Mouse (Mus musculus): ENCODE results near the gene Fgf15. TPM values are rescaled to one million over a fixed set of nuclear protein-coding genes. Genes with fewer than 3 reads are reported as not detected.
"Not testable (repeated sequence)": the region's sequence is repeated elsewhere in the genome, so short reads cannot be mapped to it uniquely, and the experiment has no call there.

The Fgf15 gene
- total and polyA plus RNA-seq, 3 experiments = not detected

GRCm38 (mm10) chr7:144905514-144905913 is 9.2 kb downstream of the Fgf15 start:
- Histone ChIP-seq H3K27me3 (replicated peaks) (peaks cover 83% of the 10 kb centered on the region), H3K9me3 (replicated peaks; ENCODE audit: low read length) (peaks cover 10% of the 10 kb centered on the region)
- H3K9ac ChIP-seq (ENCODE audit: insufficient read depth, low read depth); H3K4me1 ChIP-seq (ENCODE audit: control insufficient read depth in 1 of 2, insufficient read depth in 2 of 2); in situ Hi-C loops (cut with MboI; ENCODE audit: low pct_ligation_motif_present, low pct_unique_long_range_greater_than_20kb, low sequenced_read_pairs); DNase-seq (ENCODE audit: extremely low read depth); dilution Hi-C loops (cut with MboI; ENCODE audit: extremely low pct_ligation_motif_present, extremely low pct_unique_long_range_greater_than_20kb, low sequenced_read_pairs); H3K36me3 ChIP-seq (replicated peaks in 1 of 2; ENCODE audit: control insufficient read depth in 1 of 2, insufficient read depth in 1 of 2, low read length in 1 of 2); H3K27ac ChIP-seq (ENCODE audit: insufficient read depth, low read depth); H3K4me3 ChIP-seq (replicated peaks in 1 of 3; ENCODE audit: low read depth in 2 of 3, low read length in 2 of 3, poor library complexity in 1 of 3); H3K4me2 ChIP-seq (ENCODE audit: insufficient read depth, low read depth, poor library complexity, severe bottlenecking); H3K79me2 ChIP-seq (replicated peaks; ENCODE audit: control insufficient read depth, extremely low read depth, insufficient read depth, poor library complexity, severe bottlenecking): not testable (repeated sequence)
- peak; percentile 22 to 23; a peak in 3 of 4 replicates for TF ChIP-seq CTCF (conservative IDR thresholded peaks at IDR 0.05 in 1 of 2, IDR thresholded peaks at IDR 0.05 in 1 of 2; ENCODE audit: low read depth in 2 of 2, low read length in 2 of 2)

GRCm38 (mm10) chr7:144906708-144907397 is 10.5 kb downstream of the Fgf15 start:
- Histone ChIP-seq H3K4me3 (replicated peaks in 1 of 3; ENCODE audit: low read depth in 2 of 3, low read length in 2 of 3, poor library complexity in 1 of 3) (peak overlapping the region in 1 of 3 experiments; percentile 13), H3K4me1 (ENCODE audit: control insufficient read depth in 1 of 2, insufficient read depth in 2 of 2) (peaks cover 8% of the 10 kb centered on the region in 2 experiments; a peak in 3 of 4 replicates), H3K27ac (ENCODE audit: insufficient read depth, low read depth) (no peak overlapping the region), H3K9me3 (replicated peaks; ENCODE audit: low read length) (peaks cover 10% of the 10 kb centered on the region), H3K9ac (ENCODE audit: insufficient read depth, low read depth) (no peak overlapping the region), H3K27me3 (replicated peaks) (peaks cover 83% of the 10 kb centered on the region), H3K79me2 (replicated peaks; ENCODE audit: control insufficient read depth, extremely low read depth, insufficient read depth, poor library complexity, severe bottlenecking) (no peaks in the 10 kb centered on the region), H3K4me2 (ENCODE audit: insufficient read depth, low read depth, poor library complexity, severe bottlenecking) (peak overlapping the region; percentile 82; the same call in 1 of the 2 replicates), H3K36me3 (replicated peaks in 1 of 2; ENCODE audit: control insufficient read depth in 1 of 2, insufficient read depth in 1 of 2, low read length in 1 of 2) (no peaks in the 10 kb centered on the region)
- in situ Hi-C loops (cut with MboI; ENCODE audit: low pct_ligation_motif_present, low pct_unique_long_range_greater_than_20kb, low sequenced_read_pairs) = no loop called here
- TF ChIP-seq MAZ (IDR thresholded peaks at IDR 0.05; ENCODE audit: low read depth, low read length) (no peak), SMC3 (IDR thresholded peaks at IDR 0.05; ENCODE audit: low read depth, low read length) (peak; percentile 57), IRF4 (IDR thresholded peaks at IDR 0.05; ENCODE audit: low read depth, low read length) (peak; percentile 7; the same call in 1 of the 2 replicates), CTCF (conservative IDR thresholded peaks at IDR 0.05 in 1 of 2, IDR thresholded peaks at IDR 0.05 in 1 of 2; ENCODE audit: low read depth in 2 of 2, low read length in 2 of 2) (peak; percentile 53 to 80), PAX5 (IDR thresholded peaks at IDR 0.05; ENCODE audit: low read length) (no peak), RCOR1 (conservative IDR thresholded peaks at IDR 0.05; ENCODE audit: low read depth, low read length) (no peak), MAX (IDR thresholded peaks at IDR 0.05; ENCODE audit: low read length) (0 out of 2 replicates have a peak, but pooled peaks have one; percentile 9), ETS1 (conservative IDR thresholded peaks at IDR 0.05; ENCODE audit: low read depth, low read length) (no peak), RAD21 (IDR thresholded peaks at IDR 0.05; ENCODE audit: low read depth, low read length) (peak; percentile 59), POLR2AphosphoS2 (IDR thresholded peaks at IDR 0.05; ENCODE audit: low read depth, low read length) (no peak), ZC3H11A (IDR thresholded peaks at IDR 0.05; ENCODE audit: low read depth, low read length) (no peak)
- DNase-seq (ENCODE audit: extremely low read depth) = peak; percentile 41
- dilution Hi-C loops (cut with MboI; ENCODE audit: extremely low pct_ligation_motif_present, extremely low pct_unique_long_range_greater_than_20kb, low sequenced_read_pairs) = no loop called here

GRCm38 (mm10) chr7:144907793-144908192 is 11.5 kb downstream of the Fgf15 start:
- in situ Hi-C loops (cut with MboI; ENCODE audit: low pct_ligation_motif_present, low pct_unique_long_range_greater_than_20kb, low sequenced_read_pairs) = no loop called here
- H3K27me3 ChIP-seq (replicated peaks) = peaks cover 84% of the 10 kb centered on the region
- dilution Hi-C loops (cut with MboI; ENCODE audit: extremely low pct_ligation_motif_present, extremely low pct_unique_long_range_greater_than_20kb, low sequenced_read_pairs) = no loop called here
- H3K9ac ChIP-seq (ENCODE audit: insufficient read depth, low read depth) = no peak overlapping the region
- H3K4me1 ChIP-seq (ENCODE audit: control insufficient read depth in 1 of 2, insufficient read depth in 2 of 2) = peaks cover 8% of the 10 kb centered on the region in 2 experiments; a peak in 3 of 4 replicates
- H3K4me2 ChIP-seq (ENCODE audit: insufficient read depth, low read depth, poor library complexity, severe bottlenecking) = peak overlapping the region; percentile 82; the same call in 1 of the 2 replicates
- H3K27ac ChIP-seq (ENCODE audit: insufficient read depth, low read depth) = no peak overlapping the region
- H3K4me3 ChIP-seq (replicated peaks in 1 of 3; ENCODE audit: low read depth in 2 of 3, low read length in 2 of 3, poor library complexity in 1 of 3) = no peak overlapping the region
- no peaks in the 10 kb centered on the region for H3K36me3 ChIP-seq (replicated peaks in 1 of 2; ENCODE audit: control insufficient read depth in 1 of 2, insufficient read depth in 1 of 2, low read length in 1 of 2)
- peaks cover 10% of the 10 kb centered on the region for H3K9me3 ChIP-seq (replicated peaks; ENCODE audit: low read length)
- DNase-seq (ENCODE audit: extremely low read depth) = peak; percentile 70
- peak; percentile 86 for TF ChIP-seq JUND (conservative IDR thresholded peaks at IDR 0.05; ENCODE audit: low read depth, low read length)
- TF ChIP-seq RAD21 (IDR thresholded peaks at IDR 0.05; ENCODE audit: low read depth, low read length) = peak; percentile 33
- TF ChIP-seq MAFK (IDR thresholded peaks at IDR 0.05; ENCODE audit: insufficient replicate concordance, low read length) = peak; percentile 87
- no peak for TF ChIP-seq ZC3H11A (IDR thresholded peaks at IDR 0.05; ENCODE audit: low read depth, low read length)
- no peak for TF ChIP-seq TBP (conservative IDR thresholded peaks at IDR 0.05; ENCODE audit: low read depth, low read length)
- TF ChIP-seq ETS1 (conservative IDR thresholded peaks at IDR 0.05; ENCODE audit: low read depth, low read length) = peak; percentile 42; the same call in 1 of the 2 replicates
- TF ChIP-seq JUN (IDR thresholded peaks at IDR 0.05; ENCODE audit: insufficient read depth, low read depth, low read length) = peak; percentile 88
- no peak for TF ChIP-seq ZKSCAN1 (IDR thresholded peaks at IDR 0.05; ENCODE audit: borderline replicate concordance, low read depth, low read length)
- TF ChIP-seq MEF2A (IDR thresholded peaks at IDR 0.05; ENCODE audit: borderline replicate concordance, low read depth, low read length) = peak; percentile 90
- peak; percentile 63 for TF ChIP-seq ZNF384 (IDR thresholded peaks at IDR 0.05; ENCODE audit: low read depth, low read length)
- TF ChIP-seq IRF4 (IDR thresholded peaks at IDR 0.05; ENCODE audit: low read depth, low read length) = peak; percentile 26; the same call in 1 of the 2 replicates
- peak in 1 of 2 experiments; percentile 69; a peak in 3 of 4 replicates for TF ChIP-seq CTCF (conservative IDR thresholded peaks at IDR 0.05 in 1 of 2, IDR thresholded peaks at IDR 0.05 in 1 of 2; ENCODE audit: low read depth in 2 of 2, low read length in 2 of 2)
- no peak for TF ChIP-seq CHD2 (IDR thresholded peaks at IDR 0.05; ENCODE audit: low read length)
- TF ChIP-seq ZMIZ1 (IDR thresholded peaks at IDR 0.05; ENCODE audit: low read depth, low read length) = no peak
- no peak for TF ChIP-seq E2F4 (IDR thresholded peaks at IDR 0.05; ENCODE audit: insufficient replicate concordance, low read depth, low read length)
- TF ChIP-seq USF1 (IDR thresholded peaks at IDR 0.05; ENCODE audit: low read depth, low read length) = no peak
- no peaks in the 10 kb centered on the region for H3K79me2 ChIP-seq (replicated peaks; ENCODE audit: control insufficient read depth, extremely low read depth, insufficient read depth, poor library complexity, severe bottlenecking)

Data from CH12.LX (cell line).